Mouse (Mus musculus) MEL (cell line): ENCODE results near the gene Mtrf1. TPM values are rescaled to one million over a fixed set of nuclear protein-coding genes. Genes with fewer than 3 reads are reported as not detected.
"Not testable (repeated sequence)": the region's sequence is repeated elsewhere in the genome, so short reads cannot be mapped to it uniquely, and the experiment has no call there.

ENCODE experiments used
- DNase-seq: peaks from one replicate; pipeline ENCODE4 v3.0.0; 2011; ENCODE audit warnings: low read depth, low spot score
- H3K27ac ChIP-seq: 2 replicates; pipeline ENCODE4 v1.5.1; 2012; ENCODE audit warnings: low read depth, mild to moderate bottlenecking, control low read depth, low read length, moderate library complexity; ENCODE audit not compliant: control insufficient read depth
- H3K27me3 ChIP-seq, 2 experiments: fragments of 150-350 bp in 1 of 2; sonication (generic) in 1 of 2; 2 replicates each; pipeline ENCODE4 v1.6.1; 2012; ENCODE audit warnings: low read length in 2 of 2, mild to moderate bottlenecking in 2 of 2, improper control_type of control experiment in 1 of 2, moderate library complexity in 1 of 2; ENCODE audit not compliant: insufficient read depth in 2 of 2, control insufficient read depth in 1 of 2
- H3K36me3 ChIP-seq, 2 experiments: 2 replicates each; pipeline ENCODE4 v1.6.1; 2012 to 2014; ENCODE audit warnings: low read length in 2 of 2, improper control_type of control experiment in 1 of 2, inconsistent platforms in 1 of 2, mild to moderate bottlenecking in 1 of 2; ENCODE audit not compliant: insufficient read depth in 2 of 2, control insufficient read depth in 1 of 2
- H3K4me1 ChIP-seq, 2 experiments: fragments of 150-350 bp in 1 of 2; sonication (generic) in 1 of 2; 2 replicates each; pipeline ENCODE4 v1.6.1; 2012; ENCODE audit warnings: low read length in 2 of 2, improper control_type of control experiment in 1 of 2, mild to moderate bottlenecking in 1 of 2; ENCODE audit not compliant: insufficient read depth in 2 of 2, control insufficient read depth in 1 of 2
- H3K4me3 ChIP-seq, 2 experiments: fragments of 150-350 bp in 1 of 2; sonication (generic) in 1 of 2; 2 replicates each; pipeline ENCODE4 v1.5.1; 2012; ENCODE audit warnings: low read depth in 2 of 2, low read length in 2 of 2, mild to moderate bottlenecking in 2 of 2, moderate library complexity in 2 of 2, control low read depth in 1 of 2, improper control_type of control experiment in 1 of 2; ENCODE audit not compliant: control insufficient read depth in 1 of 2, insufficient read depth in 1 of 2
- H3K79me2 ChIP-seq: 2 replicates; pipeline ENCODE4 v1.6.1; 2012; ENCODE audit warnings: mild to moderate bottlenecking, low read length, moderate library complexity; ENCODE audit not compliant: control insufficient read depth, poor library complexity, insufficient read depth
- H3K9ac ChIP-seq: 2 replicates; pipeline ENCODE4 v1.6.1; 2012; ENCODE audit warnings: low read depth, mild to moderate bottlenecking, control low read depth, low read length, moderate library complexity; ENCODE audit not compliant: control insufficient read depth, poor library complexity, severe bottlenecking
- H3K9me3 ChIP-seq: fragments of 150-350 bp; sonication (generic); replicated peaks from 2 replicates; pipeline ENCODE4 v1.6.1; 2012; ENCODE audit warnings: mild to moderate bottlenecking, low read length, improper control_type of control experiment, moderate library complexity; ENCODE audit not compliant: insufficient read depth
- CHD1 ChIP-seq: IDR thresholded peaks from 2 replicates; pipeline ENCODE4 v1.6.1; 2012; ENCODE audit warnings: low read depth, mild to moderate bottlenecking, inconsistent platforms, low read length, improper control_type of control experiment
- CHD2 ChIP-seq: IDR thresholded peaks from 2 replicates; pipeline ENCODE4 v1.6.1; 2011; ENCODE audit warnings: low read length, improper control_type of control experiment
- E2F4 ChIP-seq: IDR thresholded peaks from 2 replicates; pipeline ENCODE4 v1.6.1; 2011; ENCODE audit warnings: low read depth, low read length, improper control_type of control experiment, borderline replicate concordance
- GABPA ChIP-seq: IDR thresholded peaks from 2 replicates; pipeline ENCODE4 v1.6.1; 2012; ENCODE audit warnings: low read depth, mild to moderate bottlenecking, inconsistent platforms, low read length, improper control_type of control experiment, moderate library complexity
- HCFC1 ChIP-seq: IDR thresholded peaks from 2 replicates; pipeline ENCODE4 v1.6.1; 2012; ENCODE audit warnings: low read depth, mild to moderate bottlenecking, inconsistent platforms, low read length, improper control_type of control experiment, moderate library complexity
- JUND ChIP-seq: IDR thresholded peaks from 2 replicates; pipeline ENCODE4 v1.6.1; 2011; ENCODE audit warnings: low read depth, mild to moderate bottlenecking, improper control_type of control experiment, low read length
- MAFK ChIP-seq: IDR thresholded peaks from 2 replicates; pipeline ENCODE4 v1.6.1; 2011; ENCODE audit warnings: low read depth, mild to moderate bottlenecking, low read length, improper control_type of control experiment, borderline replicate concordance
- MYB ChIP-seq: IDR thresholded peaks from 2 replicates; pipeline ENCODE4 v1.6.1; 2011; ENCODE audit warnings: mild to moderate bottlenecking, low read depth, low read length, improper control_type of control experiment
- MYC ChIP-seq: IDR thresholded peaks from 2 replicates; pipeline ENCODE4 v1.6.1; 2011; ENCODE audit warnings: low read depth, mild to moderate bottlenecking, low read length, improper control_type of control experiment, moderate library complexity
- POLR2AphosphoS2 ChIP-seq: IDR thresholded peaks from 2 replicates; pipeline ENCODE4 v1.6.1; 2011; ENCODE audit warnings: low read length, improper control_type of control experiment
- POLR2AphosphoS5 ChIP-seq: IDR thresholded peaks from 2 replicates; pipeline ENCODE4 v1.6.1; 2012; ENCODE audit warnings: low read depth, borderline replicate concordance, mild to moderate bottlenecking, inconsistent platforms, low read length, moderate library complexity, mixed read lengths
- UBTF ChIP-seq: IDR thresholded peaks from 2 replicates; pipeline ENCODE4 v1.6.1; 2012; ENCODE audit warnings: low read depth, mild to moderate bottlenecking, inconsistent platforms, low read length, improper control_type of control experiment, moderate library complexity, borderline replicate concordance; ENCODE audit not compliant: insufficient read depth
- ZNF384 ChIP-seq: IDR thresholded peaks from 2 replicates; pipeline ENCODE4 v1.6.1; 2012; ENCODE audit warnings: low read depth, mild to moderate bottlenecking, inconsistent platforms, low read length, improper control_type of control experiment
- polyA plus RNA-seq, 2 experiments: library from polyadenylated mRNA; stranded (reverse) in 1 of 2; unstranded in 1 of 2; fragments of >175 nt in 1 of 2; fragments of >200 nt in 1 of 2; gene quantifications; 2 replicates each; pipeline versions ENCODE4 v1.2.1 to v1.2.4; 2012; ENCODE audit warnings: low replicate concordance in 2 of 2, low read depth in 1 of 2; ENCODE audit not compliant: insufficient read length in 2 of 2, insufficient read depth in 1 of 2, missing spikeins in 1 of 2
- total RNA-seq: library from RNA; depleted of rRNA; stranded (reverse); fragments of 300-350 nt; gene quantifications from 2 replicates; pipeline ENCODE4 v1.2.3, GENCODE M21; 2012

Mtrf1 gene
- total and polyA plus RNA-seq, 3 experiments, result 4.0 to 4.9 TPM; not detected in 1

DNA sequence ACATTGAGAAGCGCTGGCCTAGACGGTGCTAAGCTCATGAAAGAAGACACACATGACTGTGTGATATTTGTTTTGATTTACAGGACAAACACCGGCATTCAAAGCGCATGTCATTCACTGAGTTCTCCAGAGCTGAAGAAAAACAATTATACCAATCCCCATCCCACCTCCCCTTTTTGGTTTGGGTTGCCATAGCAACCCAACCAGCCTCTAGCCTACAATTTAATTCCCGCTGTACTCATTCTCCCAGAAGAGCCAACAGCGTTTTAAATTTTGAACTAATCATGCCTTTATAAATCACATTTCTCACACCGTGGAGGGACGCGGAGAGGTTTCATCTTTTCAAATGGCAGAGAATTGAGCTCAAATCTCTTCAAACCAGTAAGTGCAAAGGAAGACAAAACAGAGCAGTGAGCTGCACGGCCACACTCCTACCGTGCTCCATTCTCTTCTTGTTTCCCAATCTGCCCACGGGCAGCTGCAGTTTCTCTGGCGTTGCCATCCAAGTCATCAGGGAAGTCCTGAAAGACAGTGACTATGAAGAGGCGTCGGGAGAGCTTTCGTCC is 47.6 kb downstream of the Mtrf1 start:
- no peak overlapping the region for H3K27ac ChIP-seq
- H3K27me3 ChIP-seq, result no peaks in the 10 kb centered on the region
- no peak for TF ChIP-seq GABPA
- no peak for TF ChIP-seq ZNF384
- no peak for TF ChIP-seq MYB
- no peak for TF ChIP-seq CHD2
- TF ChIP-seq UBTF, result no peak
- no peak for TF ChIP-seq POLR2AphosphoS2
- TF ChIP-seq MYC, result no peak
- TF ChIP-seq E2F4, result no peak
- TF ChIP-seq CHD1, result no peak
- no peak for TF ChIP-seq JUND
- TF ChIP-seq MAFK, result no peak
- no peak for TF ChIP-seq POLR2AphosphoS5
- H3K36me3 ChIP-seq, result peaks cover 0 to 6% of the 10 kb centered on the region in 2 experiments; a peak in 1 of 4 replicates
- no peaks in the 10 kb centered on the region for H3K79me2 ChIP-seq
- no peak overlapping the region for H3K9ac ChIP-seq
- DNase-seq, result no peak
- no peaks in the 10 kb centered on the region for H3K9me3 ChIP-seq
- H3K4me3 ChIP-seq, result no peak overlapping the region
- H3K4me1 ChIP-seq, result peaks cover 0 to 4% of the 10 kb centered on the region in 2 experiments; a peak in 1 of 4 replicates

DNA sequence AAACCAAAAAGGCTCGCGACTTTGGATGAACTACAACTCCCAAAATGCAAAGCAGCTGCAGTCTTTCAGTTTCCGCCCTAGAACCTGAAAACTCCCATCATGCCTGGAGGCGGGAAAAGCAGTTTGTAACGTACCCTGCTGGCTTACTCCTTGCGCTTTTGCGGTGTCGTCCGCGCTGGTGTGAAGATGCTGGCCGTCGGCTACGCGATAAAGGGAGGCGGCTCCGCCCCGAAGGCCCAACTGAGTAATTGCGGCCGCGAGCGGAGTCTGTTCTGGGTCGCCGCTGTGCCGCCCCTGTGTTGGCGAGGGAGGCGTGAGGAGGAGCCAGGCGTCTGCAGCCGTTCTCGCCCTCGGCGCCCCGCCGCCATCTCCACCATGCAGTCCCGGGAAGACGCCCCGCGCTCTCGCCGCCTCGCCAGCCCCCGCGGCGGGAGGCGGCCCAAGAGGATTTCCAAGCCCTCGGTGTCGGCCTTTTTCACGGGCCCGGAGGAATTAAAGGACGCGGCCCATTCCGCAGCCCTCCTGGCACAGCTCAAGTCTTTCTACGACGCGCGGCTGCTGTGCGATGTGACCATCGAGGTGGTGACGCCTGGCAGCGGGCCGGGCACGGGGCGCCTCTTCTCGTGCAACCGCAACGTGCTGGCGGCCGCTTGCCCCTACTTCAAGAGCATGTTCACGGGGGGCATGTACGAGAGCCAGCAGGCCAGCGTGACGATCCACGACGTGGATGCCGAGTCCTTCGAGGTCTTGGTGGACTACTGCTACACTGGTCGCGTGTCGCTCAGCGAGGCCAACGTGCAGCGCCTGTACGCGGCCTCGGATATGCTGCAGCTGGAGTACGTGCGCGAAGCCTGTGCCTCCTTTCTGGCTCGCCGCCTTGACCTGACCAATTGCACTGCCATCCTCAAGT is 54.4 kb downstream of the Mtrf1 start, which contains the start of gene Kbtbd6:
Gene Kbtbd6 (plus strand): TSS at position 155 of the 910 bp plus-strand sequence.
- not testable (repeated sequence) for H3K9me3 ChIP-seq, H3K4me1 ChIP-seq, H3K9ac ChIP-seq, H3K27me3 ChIP-seq, DNase-seq, H3K79me2 ChIP-seq, H3K4me3 ChIP-seq, H3K36me3 ChIP-seq, H3K27ac ChIP-seq
- TF ChIP-seq HCFC1, result peak; percentile 45; the same call in 1 of the 2 replicates

- H3K27me3 ChIP-seq, H3K9me3 ChIP-seq, H3K36me3 ChIP-seq, H3K9ac ChIP-seq, H3K4me3 ChIP-seq, H3K79me2 ChIP-seq, DNase-seq, H3K27ac ChIP-seq, H3K4me1 ChIP-seq: not testable (repeated sequence)
Measured at GRCm38 (mm10) chr14:79452591-79452934, 55.0 kb downstream of the Mtrf1 start.
